Mouse (Mus musculus) limb, embryonic 10.5 days (tissue): ENCODE results near the gene Cmtm4. TPM values are rescaled to one million over a fixed set of nuclear protein-coding genes. Genes with fewer than 3 reads are reported as not detected.
A peak's percentile ranks its signal among the peaks of the same experiment; 100 is the strongest.

ENCODE experiments used
- DNase-seq: peaks from one replicate; pipeline ENCODE4 v3.0.0-alpha.2; 2017; ENCODE audit warnings: low spot score
- H3K27ac ChIP-seq: fragments of 300-500 bp; sonication (generic); 2 replicates; pipeline ENCODE4 v1.5.1; 2016; ENCODE audit warnings: mild to moderate bottlenecking
- H3K27me3 ChIP-seq: fragments of 300-500 bp; sonication (generic); 2 replicates; pipeline ENCODE4 v1.6.1; 2016; ENCODE audit warnings: low read depth, mild to moderate bottlenecking; ENCODE audit not compliant: poor library complexity, severe bottlenecking
- H3K36me3 ChIP-seq: fragments of 300-500 bp; sonication (generic); 2 replicates; pipeline ENCODE4 v1.6.1; 2016; ENCODE audit warnings: mild to moderate bottlenecking, moderate library complexity
- H3K4me1 ChIP-seq: fragments of 300-500 bp; sonication (generic); 2 replicates; pipeline ENCODE4 v1.6.1; 2016
- H3K4me3 ChIP-seq: fragments of 300-500 bp; sonication (generic); 2 replicates; pipeline ENCODE4 v1.5.1; 2016; ENCODE audit warnings: mild to moderate bottlenecking, moderate library complexity
- H3K9me3 ChIP-seq: fragments of 300-500 bp; sonication (generic); replicated peaks from 2 replicates; pipeline ENCODE4 v1.6.1; 2016; ENCODE audit warnings: mild to moderate bottlenecking
- WGBS: fragments of 180-500 bp; shearing (Covaris S2); methylation state at CpG from one replicate; pipeline ENCODE4 v1.1.7; 2016; 5-methylcytosine and 5-hydroxymethylcytosine counted together
- polyA plus RNA-seq: library from polyadenylated mRNA; unstranded; fragments of >200 nt; fragmentation: Nextera tagmentation; extraction: Ambion mirVana; gene quantifications from 2 replicates; pipeline ENCODE4 v1.2.1, GENCODE M21; 2016

Gene Cmtm4
- 1.8 and 2.3 TPM in 2 replicates for polyA plus RNA-seq

GRCm38 (mm10) chr8:104395703-104396357 is at the start of gene Cmtm4:
Gene Cmtm4, minus strand, starts transcription at chr8:104395807.
- Histone ChIP-seq H3K4me1 (peaks cover 28% of the 10 kb centered on the region), H3K36me3 (peaks cover 2% of the 10 kb centered on the region; the same call in 1 of the 2 replicates), H3K27ac (peak within 1 kb of the TSS; percentile 94), H3K27me3 (no peaks in the 10 kb centered on the region), H3K4me3 (peak within 1 kb of the TSS; percentile 91), H3K9me3 (no peaks in the 10 kb centered on the region)
- DNase-seq, result peak; percentile 88
- 3% methylated on average over 50 of the region's 54 CpGs for WGBS

GRCm38 (mm10) chr8:104445248-104445647 is 49.6 kb upstream of the Cmtm4 start:
- H3K4me1 ChIP-seq, result peaks cover 12% of the 10 kb centered on the region
- H3K27me3 ChIP-seq, result no peaks in the 10 kb centered on the region
- H3K9me3 ChIP-seq, result no peaks in the 10 kb centered on the region
- no peak overlapping the region for H3K27ac ChIP-seq
- DNase-seq, result no peak
- peaks cover 9% of the 10 kb centered on the region for H3K36me3 ChIP-seq
- 59% methylated on average over 6 of the region's 6 CpGs for WGBS
- no peak overlapping the region for H3K4me3 ChIP-seq

- H3K4me1 ChIP-seq, result peaks cover 12% of the 10 kb centered on the region
- H3K9me3 ChIP-seq, result no peaks in the 10 kb centered on the region
- no peaks in the 10 kb centered on the region for H3K27me3 ChIP-seq
- H3K36me3 ChIP-seq, result peaks cover 30% of the 10 kb centered on the region
- H3K27ac ChIP-seq, result peak overlapping the region; percentile 100
- H3K4me3 ChIP-seq, result peak overlapping the region; percentile 96
- 63% methylated on average over 7 of the region's 7 CpGs for WGBS
- DNase-seq, result no peak
Observed at GRCm38 (mm10) chr8:104443125-104443679, 47.6 kb upstream of the Cmtm4 start.

- no peaks in the 10 kb centered on the region for H3K27me3 ChIP-seq
- peak within 1 kb of the TSS; percentile 100 for H3K27ac ChIP-seq
- under 1% methylated on average over 74 of the region's 75 CpGs for WGBS
Observed at GRCm38 (mm10) chr8:104442299-104443124, 46.9 kb upstream of the Cmtm4 start, which contains the start of gene Dync1li2. Gene Dync1li2, minus strand, starts transcription at chr8:104443047.

DNA sequence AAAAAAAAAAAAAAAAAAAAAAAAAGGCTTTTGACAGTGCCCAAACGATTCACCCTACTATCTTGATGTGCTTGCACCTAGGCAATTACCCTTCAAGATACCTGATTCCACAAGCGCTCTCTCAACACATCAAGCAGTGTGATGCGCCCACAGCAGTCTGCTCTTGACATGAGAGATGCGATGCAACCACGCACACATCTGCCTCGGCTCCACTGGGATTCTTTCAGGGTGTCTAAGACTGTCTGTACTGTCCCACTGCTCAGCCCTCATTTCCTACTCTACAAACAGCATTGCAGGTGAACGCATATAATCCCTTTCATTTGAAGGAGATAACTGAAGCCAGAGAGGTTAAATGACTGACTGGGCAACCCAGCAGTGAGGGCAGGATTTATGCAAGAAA is 46.0 kb upstream of the Cmtm4 start:
- Histone ChIP-seq H3K4me1 (peaks cover 12% of the 10 kb centered on the region), H3K4me3 (peak overlapping the region; percentile 96), H3K27ac (peak overlapping the region; percentile 100), H3K27me3 (no peaks in the 10 kb centered on the region), H3K36me3 (peaks cover 46% of the 10 kb centered on the region), H3K9me3 (no peaks in the 10 kb centered on the region)
- WGBS, result 69% methylated on average over 7 of the region's 7 CpGs
- no peak for DNase-seq

More at GRCm38 (mm10) chr8:104442299-104443124, 46.9 kb upstream of the Cmtm4 start, which contains the start of gene Dync1li2:
- peaks cover 37% of the 10 kb centered on the region for H3K36me3 ChIP-seq
- peak; percentile 96 for DNase-seq
- H3K9me3 ChIP-seq, result no peaks in the 10 kb centered on the region
- peaks cover 12% of the 10 kb centered on the region for H3K4me1 ChIP-seq
- H3K4me3 ChIP-seq, result peak within 1 kb of the TSS; percentile 96

DNA sequence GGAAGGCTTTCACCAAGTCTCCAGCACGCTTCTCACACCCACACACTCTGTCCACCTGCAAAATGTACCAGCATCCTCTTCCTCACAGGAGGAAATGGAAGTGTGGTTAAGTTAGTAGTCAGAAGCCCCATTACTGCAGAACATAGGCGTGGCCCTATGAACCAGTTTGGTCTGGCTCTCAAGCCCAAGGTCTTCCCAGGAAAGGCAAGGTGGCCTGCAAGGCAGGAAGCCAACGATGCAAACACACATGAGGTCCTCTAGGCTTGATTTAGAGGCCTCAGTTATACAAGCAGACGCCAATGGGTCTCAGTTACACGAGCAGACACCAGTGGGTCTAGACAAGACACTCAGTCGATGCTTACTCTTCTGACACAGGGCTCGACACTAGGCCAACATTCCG is 43.9 kb upstream of the Cmtm4 start:
- 91% methylated on average over 8 of the region's 8 CpGs for WGBS
- Histone ChIP-seq H3K4me1 (peaks cover 12% of the 10 kb centered on the region), H3K9me3 (no peaks in the 10 kb centered on the region), H3K27ac (no peak overlapping the region), H3K27me3 (no peaks in the 10 kb centered on the region), H3K4me3 (no peak overlapping the region), H3K36me3 (peaks cover 67% of the 10 kb centered on the region)
- DNase-seq, result no peak

DNA sequence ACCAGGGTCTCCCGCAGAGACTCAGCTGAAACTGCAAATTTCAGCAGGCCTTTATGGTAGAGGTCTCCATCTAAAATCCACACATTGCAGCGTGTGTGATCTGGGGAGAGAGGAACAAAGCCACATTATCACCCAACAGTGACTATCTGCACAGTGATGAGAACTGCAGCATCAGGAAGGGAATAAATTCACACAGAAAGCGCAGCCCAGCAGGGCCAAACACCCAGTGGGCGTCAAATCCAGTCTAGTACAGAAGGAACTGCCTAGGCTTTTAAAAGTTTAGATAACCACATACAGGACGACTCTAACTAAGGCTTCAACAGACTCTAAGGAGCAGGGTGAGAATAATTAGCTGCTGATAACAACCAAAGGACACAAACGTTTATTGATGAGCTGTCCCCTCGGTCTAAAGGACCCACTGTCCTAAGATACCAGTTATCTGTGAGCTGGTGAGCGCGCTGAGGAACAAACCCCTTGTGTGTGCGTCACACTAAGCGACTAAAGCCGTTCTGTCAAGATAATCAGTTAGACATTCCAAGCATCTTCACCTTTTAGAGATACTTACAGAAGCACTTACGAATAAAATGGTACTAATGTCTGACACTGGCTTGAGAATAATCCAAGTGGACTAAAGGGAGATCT is 42.0 kb upstream of the Cmtm4 start:
- WGBS, result 93% methylated on average over 13 of the region's 13 CpGs
- H3K27ac ChIP-seq, result no peak overlapping the region
- no peaks in the 10 kb centered on the region for H3K9me3 ChIP-seq
- H3K27me3 ChIP-seq, result no peaks in the 10 kb centered on the region
- peaks cover 86% of the 10 kb centered on the region for H3K36me3 ChIP-seq
- DNase-seq, result no peak
- H3K4me1 ChIP-seq, result peaks cover 12% of the 10 kb centered on the region
- no peak overlapping the region for H3K4me3 ChIP-seq

- Histone ChIP-seq H3K27me3 (no peaks in the 10 kb centered on the region), H3K9me3 (no peaks in the 10 kb centered on the region), H3K36me3 (peaks cover 96% of the 10 kb centered on the region), H3K27ac (no peak overlapping the region), H3K4me1 (peaks cover 7% of the 10 kb centered on the region), H3K4me3 (no peak overlapping the region)
- no peak for DNase-seq
- WGBS, result 94% methylated on average over 4 of the region's 4 CpGs
Observed at GRCm38 (mm10) chr8:104436591-104436990, 41.0 kb upstream of the Cmtm4 start.

GRCm38 (mm10) chr8:104436038-104436437 is 40.4 kb upstream of the Cmtm4 start:
- H3K4me3 ChIP-seq, result no peak overlapping the region
- H3K27me3 ChIP-seq, result no peaks in the 10 kb centered on the region
- H3K27ac ChIP-seq, result no peak overlapping the region
- WGBS, result 92% methylated on average over 12 of the region's 12 CpGs
- H3K36me3 ChIP-seq, result peaks cover 99% of the 10 kb centered on the region
- peaks cover 2% of the 10 kb centered on the region for H3K4me1 ChIP-seq
- no peaks in the 10 kb centered on the region for H3K9me3 ChIP-seq
- no peak for DNase-seq

- H3K27me3 ChIP-seq, result no peaks in the 10 kb centered on the region
- 92% methylated on average over 18 of the region's 18 CpGs for WGBS
- H3K36me3 ChIP-seq, result peaks cover 100% of the 10 kb centered on the region
- H3K9me3 ChIP-seq, result no peaks in the 10 kb centered on the region
- H3K27ac ChIP-seq, result no peak overlapping the region
- DNase-seq, result no peak
- no peak overlapping the region for H3K4me3 ChIP-seq
- H3K4me1 ChIP-seq, result no peaks in the 10 kb centered on the region
Observed at GRCm38 (mm10) chr8:104434826-104435354, 39.3 kb upstream of the Cmtm4 start.

- Histone ChIP-seq H3K9me3 (no peaks in the 10 kb centered on the region), H3K4me1 (no peaks in the 10 kb centered on the region), H3K36me3 (peaks cover 100% of the 10 kb centered on the region), H3K27me3 (no peaks in the 10 kb centered on the region), H3K27ac (no peak overlapping the region), H3K4me3 (no peak overlapping the region)
- DNase-seq, result no peak
- 95% methylated on average over 4 of the region's 4 CpGs for WGBS
Observed at GRCm38 (mm10) chr8:104434275-104434674, 38.7 kb upstream of the Cmtm4 start.

GRCm38 (mm10) chr8:104433191-104433842 is 37.7 kb upstream of the Cmtm4 start:
- H3K27ac ChIP-seq, result no peak overlapping the region
- DNase-seq, result no peak
- H3K4me3 ChIP-seq, result no peak overlapping the region
- no peaks in the 10 kb centered on the region for H3K27me3 ChIP-seq
- H3K9me3 ChIP-seq, result no peaks in the 10 kb centered on the region
- peaks cover 100% of the 10 kb centered on the region for H3K36me3 ChIP-seq
- 97% methylated on average over 5 of the region's 5 CpGs for WGBS
- no peaks in the 10 kb centered on the region for H3K4me1 ChIP-seq
